Mouse (Mus musculus): ENCODE data around the gene Otud5. TPM values are rescaled to one million over a fixed set of nuclear protein-coding genes. Genes with fewer than 3 reads are reported as not detected.

The Otud5 gene
- polyA plus RNA-seq, 1 experiment from 2014 or later: 40.8 TPM

- DNase-seq (ENCODE audit: low spot score) (peak; percentile 25), ATAC-seq (ENCODE audit: insufficient read depth, low FRiP score, low TSS enrichment) (peak; percentile 15)
- Histone ChIP-seq H3K9me3 (ENCODE audit: control insufficient read depth, low read length) (no peaks in the 10 kb centered on the region), H3K27me3 (ENCODE audit: control insufficient read depth, insufficient read depth, low read length) (peaks cover 41% of the 10 kb centered on the region), H3K4me1 (ENCODE audit: control insufficient read depth, insufficient read depth, low read length) (no peaks in the 10 kb centered on the region), H3K4me2 (ENCODE audit: low read depth) (peak overlapping the region; percentile 47), H3K27ac (ENCODE audit: low read depth, low read length) (no peak overlapping the region), H3K4me3 (ENCODE audit: low read depth, low read length) (peak overlapping the region; percentile 27), H3K36me3 (ENCODE audit: control insufficient read depth, insufficient read depth, low read length) (no peaks in the 10 kb centered on the region), H3K9ac (ENCODE audit: low read length) (peak overlapping the region; percentile 32; the same call in 1 of the 2 replicates)
- 10% methylated on average over 38 of the region's 48 CpGs for WGBS
Measured at GRCm38 (mm10) chrX:7922032-7922431, 80.9 kb downstream of the Otud5 start.

MicroRNAs within 50 kb of the gene (microRNA counts, 519-probe panel; counts per million panel counts)
- 4,077 counts per million, percentile 75 among the panel's probes with 10 or more counts for microRNA mmu-miR-1198

Small RNA genes lying within 50 kb of the gene (microRNA-seq; reads per million reads assigned to microRNA genes)
- gene Mir1198: 31.2 reads per million, percentile 33 among the genes with 10 or more reads in this experiment

Other genes with a start within 250 kb of the Otud5 start
- gene Ccdc22, start 235.8 kb upstream of the Otud5 start, polyA plus RNA-seq (2014; fragmentation: Nextera tagmentation; extraction: Ambion mirVana): 28.4 and 29.2 TPM in 2 replicates
- gene Cacna1f, start 234.3 kb upstream of the Otud5 start, polyA plus RNA-seq (2014; fragmentation: Nextera tagmentation; extraction: Ambion mirVana): not detected in 2 replicates
- gene Syp, start 202.9 kb upstream of the Otud5 start, polyA plus RNA-seq (2014; fragmentation: Nextera tagmentation; extraction: Ambion mirVana): 15.5 and 18.6 TPM in 2 replicates
- gene Prickle3, start 184.1 kb upstream of the Otud5 start, polyA plus RNA-seq (2014; fragmentation: Nextera tagmentation; extraction: Ambion mirVana): 2.4 and 3.1 TPM in 2 replicates
- 43.3 and 49.4 TPM in 2 replicates for gene Plp2, start 170.0 kb upstream of the Otud5 start, polyA plus RNA-seq (2014; fragmentation: Nextera tagmentation; extraction: Ambion mirVana)
- not detected in 2 replicates for gene Magix, start 160.1 kb upstream of the Otud5 start, polyA plus RNA-seq (2014; fragmentation: Nextera tagmentation; extraction: Ambion mirVana)
- 47.3 and 48.4 TPM in 2 replicates for gene Gpkow, start 144.2 kb upstream of the Otud5 start, polyA plus RNA-seq (2014; fragmentation: Nextera tagmentation; extraction: Ambion mirVana)
- 17.8 and 18.3 TPM in 2 replicates for gene Wdr45, start 127.0 kb upstream of the Otud5 start, polyA plus RNA-seq (2014; fragmentation: Nextera tagmentation; extraction: Ambion mirVana)
- not detected in 2 replicates for gene Gm45208, start 119.1 kb upstream of the Otud5 start, polyA plus RNA-seq (2014; fragmentation: Nextera tagmentation; extraction: Ambion mirVana)
- 102 and 104 TPM in 2 replicates for gene Praf2, start 112.9 kb upstream of the Otud5 start, polyA plus RNA-seq (2014; fragmentation: Nextera tagmentation; extraction: Ambion mirVana)
- 21.0 and 31.8 TPM in 2 replicates for gene Ccdc120, start 90.5 kb upstream of the Otud5 start, polyA plus RNA-seq (2014; fragmentation: Nextera tagmentation; extraction: Ambion mirVana)
- 21.6 and 25.9 TPM in 2 replicates for gene Tfe3, start 78.8 kb upstream of the Otud5 start, polyA plus RNA-seq (2014; fragmentation: Nextera tagmentation; extraction: Ambion mirVana)
- gene Gripap1, start 51.6 kb upstream of the Otud5 start, polyA plus RNA-seq (2014; fragmentation: Nextera tagmentation; extraction: Ambion mirVana): 51.7 and 57.0 TPM in 2 replicates
- gene Kcnd1, start 19.1 kb upstream of the Otud5 start, polyA plus RNA-seq (2014; fragmentation: Nextera tagmentation; extraction: Ambion mirVana): 2.2 and 2.5 TPM in 2 replicates
- 5.9 and 7.8 TPM in 2 replicates for gene Pim2, start 36.9 kb downstream of the Otud5 start, polyA plus RNA-seq (2014; fragmentation: Nextera tagmentation; extraction: Ambion mirVana)
- gene Slc35a2, start 42.7 kb downstream of the Otud5 start, polyA plus RNA-seq (2014; fragmentation: Nextera tagmentation; extraction: Ambion mirVana): 13.8 and 15.3 TPM in 2 replicates
- 137 and 143 TPM in 2 replicates for gene Pqbp1, start 57.9 kb downstream of the Otud5 start, polyA plus RNA-seq (2014; fragmentation: Nextera tagmentation; extraction: Ambion mirVana)
- gene Timm17b, start 58.0 kb downstream of the Otud5 start, polyA plus RNA-seq (2014; fragmentation: Nextera tagmentation; extraction: Ambion mirVana): 171 and 184 TPM in 2 replicates
- not detected in 2 replicates for gene Gm10491, start 66.5 kb downstream of the Otud5 start, polyA plus RNA-seq (2014; fragmentation: Nextera tagmentation; extraction: Ambion mirVana)
- not detected in 2 replicates for gene Gm10490, start 68.2 kb downstream of the Otud5 start, polyA plus RNA-seq (2014; fragmentation: Nextera tagmentation; extraction: Ambion mirVana)
- gene Pcsk1n, start 78.5 kb downstream of the Otud5 start, polyA plus RNA-seq (2014; fragmentation: Nextera tagmentation; extraction: Ambion mirVana): 29.6 and 33.1 TPM in 2 replicates
- not detected in 2 replicates for gene Eras, start 87.2 kb downstream of the Otud5 start, polyA plus RNA-seq (2014; fragmentation: Nextera tagmentation; extraction: Ambion mirVana)
- gene Hdac6, start 106.5 kb downstream of the Otud5 start, polyA plus RNA-seq (2014; fragmentation: Nextera tagmentation; extraction: Ambion mirVana): 51.6 and 53.6 TPM in 2 replicates
- 4.7 and 4.9 TPM in 2 replicates for gene Gata1, start 136.7 kb downstream of the Otud5 start, polyA plus RNA-seq (2014; fragmentation: Nextera tagmentation; extraction: Ambion mirVana)
- gene Glod5, start 177.1 kb downstream of the Otud5 start, polyA plus RNA-seq (2014; fragmentation: Nextera tagmentation; extraction: Ambion mirVana): not detected in 2 replicates
- 82.5 and 84.8 TPM in 2 replicates for gene Suv39h1, start 233.4 kb downstream of the Otud5 start, polyA plus RNA-seq (2014; fragmentation: Nextera tagmentation; extraction: Ambion mirVana)
- gene Was, start 249.1 kb downstream of the Otud5 start, polyA plus RNA-seq (2014; fragmentation: Nextera tagmentation; extraction: Ambion mirVana): 0.19 and 0.32 TPM in 2 replicates

Measured in neural tube, embryonic 11.5 days (tissue).